In the genomic region with DNA sequence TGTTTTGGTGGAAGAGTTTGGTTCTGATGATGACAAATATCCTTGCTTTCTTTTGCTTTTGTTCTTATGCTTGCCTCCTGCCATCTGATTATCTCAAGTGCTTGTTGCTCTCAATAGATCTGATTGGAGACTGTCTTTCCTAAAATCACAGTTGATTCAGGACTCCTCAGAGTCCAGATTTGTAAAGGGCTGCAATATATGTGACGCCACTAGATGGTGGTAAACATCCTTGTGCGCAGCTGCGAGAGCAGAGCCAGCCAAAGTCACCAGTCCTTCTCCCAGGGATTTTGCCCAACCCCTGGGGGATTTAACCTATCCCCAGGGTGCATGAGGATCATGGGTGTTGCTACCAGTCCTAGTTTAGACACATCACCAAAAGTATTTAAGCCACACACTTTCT, we compare ENCODE assay signal across 14 mouse cellular contexts. TPM values are rescaled to one million over a fixed set of nuclear protein-coding genes. Genes with fewer than 3 reads are reported as not detected.
DNase-seq lines count a peak whose midpoint lies in the region; TF ChIP-seq lines count a peak whose summit lies in the region.
"Had no signal": no experiment of that assay in that cellular context is flagged by ENCODE, and none has a peak within 500 bp of the region (broad histone marks: within the 10 kb centered on the region; RNA-seq: fewer than 3 reads in every experiment).

No protein-coding gene starts in this region.

- TF ChIP-seq CTCF in lung, adult 2 months (IDR thresholded peaks at IDR 0.05; ENCODE audit: insufficient read depth, low read length) = 0 out of 2 replicates have a peak, but pooled peaks have one; percentile 2

- no peak overlapping the region for H3K4me3 ChIP-seq in lung, adult 2 months (replicated peaks; ENCODE audit: extremely low read depth, low read depth, low read length)
- H3K4me3 ChIP-seq: hindbrain, embryonic 15.5 days had no signal

- TF ChIP-seq POLR2A in lung, adult 2 months (IDR thresholded peaks at IDR 0.05; ENCODE audit: borderline replicate concordance, extremely low read depth, low read depth, low read length) = no peak

- peak; percentile 11 for DNase-seq in heart, postnatal 4 days
- no peak for DNase-seq in heart, adult 11 months
- DNase-seq in lung, adult 2 months = no peak
- no peak for DNase-seq in lung, postnatal 25 days (ENCODE audit: low spot score)
- peak; percentile 23 for DNase-seq in brain, adult 2 months (ENCODE audit: low read depth, low spot score)
- peak; percentile 1 for DNase-seq in layer of hippocampus, postnatal 14 days (ENCODE audit: low spot score in 2 of 2)
- no peak for DNase-seq in gastrocnemius, postnatal 25 days
- no peak for DNase-seq in spleen, postnatal 14 days (ENCODE audit: low spot score in 2 of 2)
- DNase-seq: cerebellum, adult 9-11 months had no signal

- WGBS in lung, adult 2 months = 5% methylated on average over 3 of the region's 3 CpGs

- no peaks in the 10 kb centered on the region for H3K4me1 ChIP-seq in lung, adult 2 months (ENCODE audit: control insufficient read depth, insufficient read depth, low read length)
- H3K4me1 ChIP-seq: hindbrain, embryonic 15.5 days had no signal

RNA-seq across cellular contexts. Expression of gene Defb3, which starts 38.7 kb away (rescaled TPM):
- not detected for total RNA-seq in heart, postnatal 4 days (2021)
- not detected in 2 replicates for polyA plus RNA-seq in lung, adult 2 months (2012; rRNA removed)
- total RNA-seq in layer of hippocampus, postnatal 14 days (2021) = not detected
- total RNA-seq in gastrocnemius, postnatal 25 days (2021) = not detected
- polyA plus RNA-seq: frontal cortex, adult 2 months; hindbrain, embryonic 15.5 days; liver, embryonic 16.5 days; neural tube, embryonic 11.5 days; stomach, embryonic 14.5 days had no signal

Comparison
In these comparisons a context has a peak if more than half of its experiments do, and no peak if none do; other contexts are left out.
1. DNase-seq: peak in heart, postnatal 4 days (single experiment), brain, adult 2 months (single experiment) and layer of hippocampus, postnatal 14 days (2 of 2); none in heart, adult 11 months (single experiment), lung, adult 2 months (single experiment), lung, postnatal 25 days (single experiment), gastrocnemius, postnatal 25 days (single experiment) and spleen, postnatal 14 days (0 of 2).